Mouse (Mus musculus): ENCODE measurements at regions not wholly inside any gene's neighbourhood (a gene's known extent, or its start where the extent isn't known, plus 50 kb on each side); places are given as distances from the start of the nearest gene placed in this dataset.

DNA sequence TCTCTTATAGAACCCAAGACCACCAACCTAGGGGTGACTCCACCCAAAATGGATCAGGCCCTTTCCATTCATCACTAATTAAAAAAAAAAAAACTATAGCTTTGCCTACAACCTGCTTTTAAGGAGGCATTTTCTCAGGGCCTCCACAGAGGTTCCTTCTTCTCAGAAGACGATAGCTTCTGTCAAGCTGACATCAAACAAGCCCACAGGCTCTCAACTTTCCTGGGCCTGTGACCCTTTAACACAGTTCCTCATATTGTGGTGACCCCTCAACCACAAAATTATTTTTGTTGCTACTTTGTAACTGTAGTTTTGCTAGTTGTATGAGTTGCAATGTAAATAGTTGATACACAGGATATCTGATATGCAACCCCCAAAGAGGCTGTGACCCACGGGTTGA, 96.0 kb upstream of the Map4k3 start:
- no peak for TF ChIP-seq CTCF (IDR thresholded peaks at IDR 0.05; ENCODE audit: low read depth, low read length)
- TF ChIP-seq POLR2AphosphoS5 (IDR thresholded peaks at IDR 0.05; ENCODE audit: insufficient replicate concordance, low read depth, low read length) = no peak
- no peak for TF ChIP-seq GATA2 (IDR thresholded peaks at IDR 0.05; ENCODE audit: borderline replicate concordance, low read depth, low read length)
- TF ChIP-seq GATA1 (IDR thresholded peaks at IDR 0.05; ENCODE audit: borderline replicate concordance, low read length) = no peak
- no peak for TF ChIP-seq TAL1 (conservative IDR thresholded peaks at IDR 0.05; ENCODE audit: low read depth, low read length)
